Mouse (Mus musculus): ENCODE results near the gene Atp6v1b1.
A peak's percentile ranks its signal among the peaks of the same experiment; 100 is the strongest.

Atp6v1b1 gene

DNA sequence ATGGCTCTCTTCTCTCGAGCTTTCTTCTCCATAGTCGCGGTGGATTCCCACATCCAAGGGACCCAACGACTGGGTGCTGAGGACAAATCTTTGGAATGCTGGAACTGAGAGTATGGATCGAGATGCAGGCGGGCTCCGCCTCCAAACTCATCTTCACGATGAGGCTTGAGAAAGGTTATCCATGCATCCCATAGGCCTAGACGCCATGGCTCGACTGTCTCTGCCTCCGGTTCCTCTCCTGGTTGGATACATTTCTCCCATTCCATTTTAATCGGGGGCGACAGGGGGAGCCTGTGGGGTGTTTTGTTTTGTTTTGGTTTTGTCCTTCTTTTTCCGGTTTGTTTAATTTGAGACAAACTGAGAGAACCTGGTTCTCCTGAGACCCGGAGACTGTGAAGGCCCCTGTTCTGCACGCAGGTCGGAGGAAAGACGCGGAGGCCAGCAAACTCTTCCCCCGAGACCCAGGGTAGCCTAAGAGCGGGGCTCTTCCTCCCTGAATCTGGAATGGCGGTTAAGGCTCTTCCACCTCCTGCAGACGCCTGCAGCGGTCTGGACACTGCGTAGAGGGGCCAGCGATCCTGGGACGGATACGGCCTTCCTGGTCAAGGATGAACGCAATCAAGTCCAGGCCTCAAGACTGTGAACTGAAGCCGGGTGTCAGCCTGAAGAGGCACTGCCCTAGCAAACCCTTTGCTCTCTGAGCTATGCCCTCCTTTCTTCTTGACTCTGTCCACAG is 27.2 kb upstream of the Atp6v1b1 start:
- DNase-seq (ENCODE audit: inconsistent age in 2 of 2, low spot score in 1 of 2), result no peak

DNA sequence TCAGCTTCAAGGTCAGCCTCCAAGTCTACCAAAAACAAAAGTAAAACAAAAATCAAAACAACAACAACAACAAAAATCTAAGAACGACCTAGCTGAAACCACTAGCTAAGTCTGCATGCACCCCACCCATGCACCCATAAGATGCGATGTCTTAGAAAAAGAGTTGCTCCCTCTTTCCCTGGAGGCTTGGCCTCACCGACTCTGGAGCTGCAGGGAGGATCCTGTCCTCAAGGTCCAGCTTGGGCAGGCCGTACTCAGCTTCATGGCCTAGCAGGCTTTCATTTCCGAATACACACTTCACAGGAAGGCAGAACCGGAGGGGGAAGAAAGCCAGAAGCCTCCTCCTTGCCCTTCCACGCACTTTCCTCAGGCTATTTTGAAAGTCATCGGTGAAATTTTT is 25.8 kb upstream of the Atp6v1b1 start:
- DNase-seq (ENCODE audit: inconsistent age in 2 of 2, low spot score in 1 of 2), result peak in 1 of 2 experiments; percentile 33

DNA sequence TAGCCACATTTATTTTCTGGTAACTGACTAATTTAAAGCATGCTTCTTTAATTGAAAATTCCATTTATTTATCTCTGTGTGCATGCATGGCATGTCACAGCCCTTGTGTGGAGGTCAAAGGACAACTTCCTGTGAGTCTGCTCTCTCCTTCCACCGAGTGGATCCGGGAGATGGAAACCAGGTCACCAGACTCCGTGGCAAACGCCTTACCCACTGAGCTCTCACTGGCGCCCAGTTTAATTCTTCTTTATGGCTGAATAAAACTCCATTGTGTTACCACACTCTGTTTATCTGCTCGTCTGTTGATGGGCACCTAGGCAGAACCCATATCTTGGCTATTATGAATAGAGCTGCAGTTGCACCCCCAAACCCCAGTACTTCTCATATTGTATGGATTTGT is 20.3 kb upstream of the Atp6v1b1 start:
- no peak for DNase-seq (ENCODE audit: inconsistent age in 2 of 2, low spot score in 1 of 2)

DNA sequence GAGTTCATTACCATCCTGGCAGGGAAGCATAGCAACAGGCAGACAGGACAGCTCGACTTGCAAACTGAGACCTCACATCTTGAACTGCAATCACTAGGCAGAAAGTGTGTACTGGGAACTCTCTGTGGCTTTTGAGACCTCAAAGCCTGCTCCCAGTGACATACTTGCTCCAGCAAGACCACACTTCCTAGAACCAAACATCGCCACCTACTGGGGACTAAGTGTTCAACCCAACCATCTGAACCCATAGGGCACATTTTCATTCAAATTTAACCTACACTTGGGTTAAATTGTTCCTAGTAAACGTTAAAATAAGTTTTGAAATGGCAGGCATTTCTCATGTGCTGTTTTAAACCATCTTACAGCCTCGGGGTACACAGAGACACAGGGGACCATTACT is 15.6 kb upstream of the Atp6v1b1 start:
- DNase-seq (ENCODE audit: inconsistent age in 2 of 2, low spot score in 1 of 2), result no peak

- peak in 1 of 2 experiments; percentile 56 for DNase-seq (ENCODE audit: inconsistent age in 2 of 2, low spot score in 1 of 2)
Measured at GRCm38 (mm10) chr6:83728488-83728887, 14.3 kb upstream of the Atp6v1b1 start.

- DNase-seq (ENCODE audit: inconsistent age in 2 of 2, low spot score in 1 of 2), result no peak
Measured at GRCm38 (mm10) chr6:83729350-83729970, 13.3 kb upstream of the Atp6v1b1 start.

- DNase-seq (ENCODE audit: inconsistent age in 2 of 2, low spot score in 1 of 2), result peak; percentile 69 to 87
Measured at GRCm38 (mm10) chr6:83731128-83731527, 11.7 kb upstream of the Atp6v1b1 start.

- DNase-seq (ENCODE audit: inconsistent age in 2 of 2, low spot score in 1 of 2), result no peak
Measured at GRCm38 (mm10) chr6:83737311-83737710, 5.5 kb upstream of the Atp6v1b1 start.

DNA sequence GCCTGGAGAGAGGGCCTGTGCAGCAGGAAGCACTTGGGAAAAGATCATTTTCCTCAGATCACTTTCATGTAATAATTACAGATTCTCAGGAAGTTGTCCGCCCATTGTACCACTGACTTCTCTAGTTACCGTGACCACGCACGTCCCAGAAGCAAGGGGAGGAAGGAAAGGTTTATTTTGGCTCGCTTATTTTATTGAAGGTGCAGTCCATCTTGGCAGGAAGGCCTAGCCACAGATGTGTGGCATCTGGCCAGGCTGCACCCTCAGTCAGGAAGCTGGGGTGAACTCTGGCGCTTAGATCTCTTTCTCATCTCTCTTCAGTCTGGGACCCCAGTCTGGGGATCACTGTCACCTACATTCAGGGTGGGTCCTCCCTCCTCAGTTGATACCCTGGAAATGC is 4.2 kb upstream of the Atp6v1b1 start:
- no peak for DNase-seq (ENCODE audit: inconsistent age in 2 of 2, low spot score in 1 of 2)

- DNase-seq (ENCODE audit: inconsistent age in 2 of 2, low spot score in 1 of 2), result no peak
Measured at GRCm38 (mm10) chr6:83743212-83743611, 422 bp downstream of the Atp6v1b1 start.

DNA sequence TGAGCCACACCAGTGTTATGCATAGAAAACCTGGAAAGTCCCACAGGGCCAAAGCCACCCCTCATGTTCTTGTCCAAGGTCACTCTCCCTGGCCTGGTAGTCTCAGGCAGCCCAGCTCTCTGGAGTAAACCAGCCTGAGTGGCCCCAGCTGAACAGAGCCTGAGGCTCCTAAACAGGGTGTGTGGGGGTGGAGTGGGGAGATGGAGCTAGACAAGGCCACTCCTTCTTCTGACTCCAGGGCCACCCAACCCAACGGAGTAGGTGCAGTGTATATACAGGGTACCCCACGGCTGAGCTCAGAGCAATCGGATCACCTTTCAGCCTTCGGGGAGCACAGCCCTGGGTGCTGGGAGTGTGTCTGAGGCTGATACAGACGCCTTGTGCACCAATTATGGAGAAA is 1.3 kb downstream of the Atp6v1b1 start:
- peak in 1 of 2 experiments; percentile 47 for DNase-seq (ENCODE audit: inconsistent age in 2 of 2, low spot score in 1 of 2)

DNA sequence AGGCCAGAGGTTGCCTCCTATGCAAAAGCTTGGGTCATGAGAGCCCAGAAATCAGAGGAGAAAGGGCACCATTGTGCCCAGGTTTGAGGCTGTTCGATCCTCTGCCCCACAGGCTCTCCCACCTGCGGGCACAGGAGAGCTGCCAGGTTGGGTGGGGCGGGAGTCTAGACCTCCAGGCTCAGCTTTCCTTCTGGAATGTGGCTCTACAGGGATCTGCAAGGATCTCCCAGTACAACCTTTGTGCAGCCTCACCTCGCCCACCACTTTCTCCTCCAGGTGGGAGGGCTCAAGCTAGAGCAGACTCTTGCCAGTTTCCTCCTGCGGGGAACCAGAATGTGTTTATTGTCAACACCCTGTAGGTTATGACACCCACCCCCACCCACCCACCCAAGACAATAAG is 1.8 kb downstream of the Atp6v1b1 start:
- DNase-seq (ENCODE audit: inconsistent age in 2 of 2, low spot score in 1 of 2), result no peak

DNA sequence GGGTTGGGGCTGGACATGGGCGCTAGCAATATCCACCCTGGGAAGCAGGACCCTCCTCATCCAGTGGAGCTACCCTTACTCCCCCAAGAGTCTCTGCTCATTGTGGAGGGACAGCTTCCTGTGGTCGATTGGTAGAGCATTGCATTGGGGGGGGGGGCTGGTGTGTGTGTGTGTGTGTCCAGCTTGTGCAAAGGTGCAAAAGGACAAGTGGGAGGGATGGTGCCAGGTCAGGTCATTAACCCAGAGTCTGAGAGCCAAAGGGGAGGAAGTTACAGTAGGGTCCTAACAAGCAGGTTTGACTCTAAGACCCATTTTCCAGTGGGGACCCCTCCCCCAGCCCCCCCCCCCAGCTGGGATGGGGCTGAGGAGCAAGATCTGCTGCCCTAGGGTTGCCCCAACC is 2.7 kb downstream of the Atp6v1b1 start:
- no peak for DNase-seq (ENCODE audit: inconsistent age in 2 of 2, low spot score in 1 of 2)

DNA sequence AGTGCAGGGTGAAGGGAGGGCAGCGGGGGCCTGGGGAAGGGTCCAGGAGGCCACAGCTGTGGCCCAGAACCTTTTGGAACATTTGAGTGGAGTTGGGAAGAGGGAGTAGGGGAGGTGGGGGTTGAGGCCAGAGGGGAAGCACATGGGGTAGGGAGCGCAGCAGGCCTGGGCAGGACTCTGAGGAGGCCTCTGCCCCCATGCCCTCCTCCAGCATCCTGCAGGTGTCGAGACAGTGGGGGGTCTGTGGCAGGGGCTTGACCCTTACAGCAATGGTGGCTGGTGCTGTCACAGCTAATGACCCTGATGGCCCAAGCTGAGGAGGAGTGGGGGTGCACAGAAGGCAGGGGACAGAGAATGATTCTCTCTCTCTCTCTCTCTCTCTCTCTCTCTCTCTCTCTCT is 6.5 kb downstream of the Atp6v1b1 start:
- DNase-seq (ENCODE audit: inconsistent age in 2 of 2, low spot score in 1 of 2), result no peak

GRCm38 (mm10) chr6:83750171-83750684 is 7.4 kb downstream of the Atp6v1b1 start:
- DNase-seq (ENCODE audit: inconsistent age in 2 of 2, low spot score in 1 of 2), result peak; percentile 38 to 83

DNA sequence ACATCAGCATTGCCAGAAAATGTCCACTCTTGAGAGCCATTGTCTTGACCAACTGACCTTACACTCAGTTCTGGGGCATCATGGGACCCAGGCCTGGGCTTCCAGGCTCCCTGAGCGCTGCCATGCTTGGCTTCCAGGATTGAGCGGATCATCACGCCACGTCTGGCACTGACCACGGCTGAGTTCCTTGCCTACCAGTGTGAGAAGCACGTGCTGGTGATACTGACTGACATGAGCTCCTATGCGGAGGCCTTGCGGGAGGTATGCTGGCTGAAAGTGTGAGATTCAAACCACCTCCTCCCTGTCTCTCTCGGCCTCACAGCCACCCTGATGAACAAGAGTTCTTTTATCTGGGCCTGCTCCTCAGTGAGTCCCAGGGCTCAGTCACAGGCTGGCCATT is 13.3 kb downstream of the Atp6v1b1 start:
- DNase-seq (ENCODE audit: inconsistent age in 2 of 2, low spot score in 1 of 2), result no peak

GRCm38 (mm10) chr6:83762344-83762743 is 19.6 kb downstream of the Atp6v1b1 start, which contains the start of gene Ankrd53:
TSS of gene Ankrd53 (plus strand) at chr6:83762644.
- DNase-seq (ENCODE audit: inconsistent age in 2 of 2, low spot score in 1 of 2), result no peak

DNA sequence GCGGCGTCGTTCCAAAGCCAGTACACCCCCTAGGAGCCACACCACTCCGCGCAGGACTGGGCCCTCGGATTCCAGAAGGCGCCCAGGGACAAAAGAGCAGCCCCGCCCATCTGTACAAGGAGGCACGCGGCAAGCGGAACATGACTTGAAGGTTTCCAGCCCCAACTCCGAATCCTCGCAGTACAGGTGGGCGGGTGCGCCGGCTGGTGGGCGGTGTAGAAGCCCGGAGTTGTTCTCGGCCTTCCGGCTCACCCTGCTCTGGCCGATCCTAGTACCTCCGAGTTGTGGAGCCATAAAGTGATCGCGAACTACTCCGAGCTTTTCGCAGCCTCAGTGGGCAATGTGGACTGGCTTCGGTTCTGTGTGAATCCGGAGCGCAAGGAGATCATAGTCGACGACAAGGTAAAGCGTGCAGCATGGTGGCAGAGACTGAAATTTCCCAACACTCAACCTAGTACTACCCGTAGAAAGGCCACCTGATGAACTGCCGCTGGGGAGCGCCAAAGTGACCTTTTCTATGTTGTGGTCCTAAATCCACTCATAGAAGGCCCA is 20.2 kb downstream of the Atp6v1b1 start:
- DNase-seq (ENCODE audit: inconsistent age in 2 of 2, low spot score in 1 of 2), result peak; percentile 56 to 77

DNA sequence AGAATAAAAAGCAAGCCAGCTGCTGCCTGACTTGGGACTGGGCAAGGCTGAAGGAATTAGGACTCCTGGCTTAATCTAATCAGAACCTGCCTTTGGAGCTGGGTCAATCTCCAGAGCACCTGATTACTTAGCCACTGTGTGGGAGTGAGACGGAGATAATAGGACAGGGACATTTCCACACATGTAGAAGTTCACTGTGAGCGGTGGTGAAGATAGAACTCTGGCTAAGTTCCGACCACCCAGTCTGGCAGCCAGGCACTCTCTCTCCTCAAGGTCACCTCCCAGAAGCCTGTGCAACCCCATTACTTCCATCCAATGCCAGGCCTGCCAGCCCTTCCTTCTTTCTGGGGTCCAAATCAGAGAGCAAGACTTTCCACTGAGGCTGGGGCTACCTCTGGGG is 24.2 kb downstream of the Atp6v1b1 start:
- no peak for DNase-seq (ENCODE audit: inconsistent age in 2 of 2, low spot score in 1 of 2)

DNA sequence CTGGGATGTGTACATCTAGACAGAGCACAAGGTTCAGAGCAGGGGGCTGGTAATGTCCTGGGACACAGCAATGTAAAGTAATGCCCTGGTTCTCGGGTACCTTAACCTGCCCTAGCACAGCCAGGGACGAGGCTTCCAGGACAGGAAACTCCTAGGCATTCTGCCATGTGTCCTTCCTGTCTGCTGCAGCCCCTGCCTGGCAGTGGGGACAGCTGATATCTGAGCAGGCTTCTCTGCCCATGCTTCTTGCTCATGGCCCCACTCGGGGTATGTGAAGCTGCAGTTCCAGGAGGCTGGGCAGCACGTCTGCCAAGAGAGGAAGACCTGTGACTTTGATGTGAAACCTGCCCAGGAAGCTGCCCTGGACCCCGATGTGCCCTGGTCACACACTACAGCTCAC is 25.7 kb downstream of the Atp6v1b1 start:
- no peak for DNase-seq (ENCODE audit: inconsistent age in 2 of 2, low spot score in 1 of 2)

DNA sequence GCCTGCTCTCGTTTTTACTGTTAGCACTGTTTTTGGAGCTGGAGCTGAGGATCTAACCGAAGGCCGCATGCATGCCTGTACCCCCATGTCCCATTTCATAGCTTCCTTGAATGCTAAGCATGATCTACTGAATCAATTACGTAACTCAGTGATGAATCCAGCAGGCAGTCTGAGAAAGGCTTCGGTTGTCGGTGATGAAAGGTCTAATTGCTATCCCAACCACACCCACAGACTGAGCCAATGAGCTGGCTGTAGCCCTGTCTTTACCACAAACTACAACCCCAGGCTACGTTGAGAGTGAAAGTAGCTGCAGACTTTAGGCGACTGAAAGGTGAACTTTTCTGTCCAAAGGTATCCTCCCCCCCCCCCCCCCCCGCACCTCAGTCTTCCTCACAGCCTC is 31.3 kb downstream of the Atp6v1b1 start:
- DNase-seq (ENCODE audit: inconsistent age in 2 of 2, low spot score in 1 of 2), result no peak
